Mouse (Mus musculus): Measurements from ENCODE around the gene Acvrl1.

GRCm38 (mm10) chr15:101140587-101140986 lies 12.3 kb downstream of the Acvrl1 start:
- TF ChIP-seq POLR2A (IDR thresholded peaks at IDR 0.05; ENCODE audit: low read depth, low read length) (no peak), CTCF (IDR thresholded peaks at IDR 0.05; ENCODE audit: extremely low read depth, insufficient read length, insufficient replicate concordance, low read depth, low read length) (no peak)
